Mouse (Mus musculus) brain, embryonic 14.5 days (tissue): ENCODE measurements at regions not wholly inside any gene's neighbourhood (a gene's known extent, or its start where the extent isn't known, plus 50 kb on each side); places are given as distances from the start of the nearest gene placed in this dataset.

Experiments
- CTCF ChIP-seq: fragments of 200-500 bp; IDR thresholded peaks from 2 replicates; pipeline ENCODE4 v1.5.1; 2012; ENCODE audit warnings: inconsistent platforms, mild to moderate bottlenecking, moderate library complexity, borderline replicate concordance; ENCODE audit not compliant: insufficient read depth, insufficient read length; ENCODE audit errors: extremely low read depth
- POLR2A ChIP-seq: fragments of 200-500 bp; IDR thresholded peaks from 2 replicates; pipeline ENCODE4 v1.6.1; 2012; ENCODE audit warnings: mild to moderate bottlenecking, inconsistent platforms, borderline replicate concordance; ENCODE audit not compliant: poor library complexity, insufficient read depth, insufficient read length, severe bottlenecking; ENCODE audit errors: extremely low read depth

GRCm38 (mm10) chr15:87201055-87201454, 343.0 kb upstream of the Fam19a5 start:
- TF ChIP-seq POLR2A (no peak), CTCF (no peak)
